Mouse (Mus musculus): ENCODE results near the gene Tubgcp6. TPM values are rescaled to one million over a fixed set of nuclear protein-coding genes. Genes with fewer than 3 reads are reported as not detected.

The Tubgcp6 gene
- total and polyA plus RNA-seq, 3 experiments: 7.3 to 16.2 (median 8.7) TPM

- H3K4me1 ChIP-seq (ENCODE audit: control insufficient read depth, insufficient read depth, low read length): peaks cover 11% of the 10 kb centered on the region
- intact Hi-C loops (cut with DNase I): loop anchor here (10.0 kb wide), 1 partner anchor 228 kb away; the partner anchor contains the start of genes Odf3b, Sco2 and Tymp
- no peak overlapping the region for H3K9ac ChIP-seq (ENCODE audit: low read depth, low read length)
- H3K79me2 ChIP-seq (replicated peaks; ENCODE audit: control insufficient read depth, insufficient read depth, low read length): no peaks in the 10 kb centered on the region
- no peaks in the 10 kb centered on the region for H3K36me3 ChIP-seq (ENCODE audit: control insufficient read depth, insufficient read depth, low read length)
- no peak overlapping the region for H3K27ac ChIP-seq
- peak; percentile 47 to 62 for DNase-seq
- TF ChIP-seq CTCF (IDR thresholded peaks at IDR 0.05) (no peak), POLR2A (IDR thresholded peaks at IDR 0.05; ENCODE audit: insufficient read depth, low read depth, low read length) (no peak), EP300 (IDR thresholded peaks at IDR 0.05; ENCODE audit: insufficient read depth, low read depth, low read length) (no peak)
- H3K4me3 ChIP-seq: no peak overlapping the region; the same call in 1 of the 2 replicates
- H3K27me3 ChIP-seq (ENCODE audit: control insufficient read depth, insufficient read depth, low read length): no peaks in the 10 kb centered on the region
- 11% methylated on average over 16 of the region's 16 CpGs for WGBS
These were observed 24.1 kb upstream of the Tubgcp6 start for GRCm38 (mm10) chr15:89147024-89147423.

GRCm38 (mm10) chr15:89146537-89146936 is 23.6 kb upstream of the Tubgcp6 start:
- TF ChIP-seq CTCF (IDR thresholded peaks at IDR 0.05): no peak
- no peak for TF ChIP-seq POLR2A (IDR thresholded peaks at IDR 0.05; ENCODE audit: insufficient read depth, low read depth, low read length)
- no peak for TF ChIP-seq EP300 (IDR thresholded peaks at IDR 0.05; ENCODE audit: insufficient read depth, low read depth, low read length)
- no peak overlapping the region for H3K4me3 ChIP-seq

GRCm38 (mm10) chr15:89145813-89146350 is 23.0 kb upstream of the Tubgcp6 start:
- no peak overlapping the region for H3K27ac ChIP-seq
- TF ChIP-seq CTCF (IDR thresholded peaks at IDR 0.05) (no peak), EP300 (IDR thresholded peaks at IDR 0.05; ENCODE audit: insufficient read depth, low read depth, low read length) (no peak), POLR2A (IDR thresholded peaks at IDR 0.05; ENCODE audit: insufficient read depth, low read depth, low read length) (no peak)
- intact Hi-C loops (cut with DNase I): loop anchor here (10.0 kb wide), 1 partner anchor 229 kb away; the partner anchor contains the start of genes Odf3b, Sco2 and Tymp
- H3K36me3 ChIP-seq (ENCODE audit: control insufficient read depth, insufficient read depth, low read length): no peaks in the 10 kb centered on the region
- H3K79me2 ChIP-seq (replicated peaks; ENCODE audit: control insufficient read depth, insufficient read depth, low read length): no peaks in the 10 kb centered on the region
- H3K27me3 ChIP-seq (ENCODE audit: control insufficient read depth, insufficient read depth, low read length): no peaks in the 10 kb centered on the region
- WGBS: 88% methylated on average over 24 of the region's 24 CpGs
- H3K9ac ChIP-seq (ENCODE audit: low read depth, low read length): no peak overlapping the region
- peaks cover 16% of the 10 kb centered on the region for H3K4me1 ChIP-seq (ENCODE audit: control insufficient read depth, insufficient read depth, low read length)
- H3K4me3 ChIP-seq: no peak overlapping the region
- DNase-seq: no peak

More at GRCm38 (mm10) chr15:89146537-89146936, 23.6 kb upstream of the Tubgcp6 start:
- H3K27me3 ChIP-seq (ENCODE audit: control insufficient read depth, insufficient read depth, low read length): no peaks in the 10 kb centered on the region
- DNase-seq: peak; percentile 49 to 59
- H3K9ac ChIP-seq (ENCODE audit: low read depth, low read length): no peak overlapping the region
- 14% methylated on average over 27 of the region's 27 CpGs for WGBS
- no peaks in the 10 kb centered on the region for H3K36me3 ChIP-seq (ENCODE audit: control insufficient read depth, insufficient read depth, low read length)
- no peaks in the 10 kb centered on the region for H3K79me2 ChIP-seq (replicated peaks; ENCODE audit: control insufficient read depth, insufficient read depth, low read length)
- H3K27ac ChIP-seq: no peak overlapping the region
- peaks cover 12% of the 10 kb centered on the region for H3K4me1 ChIP-seq (ENCODE audit: control insufficient read depth, insufficient read depth, low read length)
- intact Hi-C loops (cut with DNase I): loop anchor here (10.0 kb wide), 1 partner anchor 228 kb away; the partner anchor contains the start of genes Odf3b, Sco2 and Tymp

GRCm38 (mm10) chr15:89144965-89145364 is 22.1 kb upstream of the Tubgcp6 start:
- Histone ChIP-seq H3K27me3 (ENCODE audit: control insufficient read depth, insufficient read depth, low read length) (no peaks in the 10 kb centered on the region), H3K79me2 (replicated peaks; ENCODE audit: control insufficient read depth, insufficient read depth, low read length) (no peaks in the 10 kb centered on the region), H3K27ac (no peak overlapping the region), H3K9ac (ENCODE audit: low read depth, low read length) (no peak overlapping the region), H3K4me1 (ENCODE audit: control insufficient read depth, insufficient read depth, low read length) (peaks cover 18% of the 10 kb centered on the region), H3K4me3 (no peak overlapping the region), H3K36me3 (ENCODE audit: control insufficient read depth, insufficient read depth, low read length) (no peaks in the 10 kb centered on the region)
- WGBS: 68% methylated on average over 11 of the region's 11 CpGs
- intact Hi-C loops (cut with DNase I): loop anchor here (10.0 kb wide), 1 partner anchor 230 kb away; the partner anchor contains the start of genes Odf3b, Sco2 and Tymp
- DNase-seq: no peak
- TF ChIP-seq EP300 (IDR thresholded peaks at IDR 0.05; ENCODE audit: insufficient read depth, low read depth, low read length) (no peak), CTCF (IDR thresholded peaks at IDR 0.05) (no peak), POLR2A (IDR thresholded peaks at IDR 0.05; ENCODE audit: insufficient read depth, low read depth, low read length) (no peak)

GRCm38 (mm10) chr15:89143134-89143533 is 20.2 kb upstream of the Tubgcp6 start:
- 69% methylated on average over 2 of the region's 2 CpGs for WGBS
- H3K4me3 ChIP-seq: no peak overlapping the region
- TF ChIP-seq POLR2A (IDR thresholded peaks at IDR 0.05; ENCODE audit: insufficient read depth, low read depth, low read length) (no peak), EP300 (IDR thresholded peaks at IDR 0.05; ENCODE audit: insufficient read depth, low read depth, low read length) (no peak), CTCF (IDR thresholded peaks at IDR 0.05) (no peak)
- no peak overlapping the region for H3K9ac ChIP-seq (ENCODE audit: low read depth, low read length)
- DNase-seq: no peak
- H3K79me2 ChIP-seq (replicated peaks; ENCODE audit: control insufficient read depth, insufficient read depth, low read length): no peaks in the 10 kb centered on the region
- intact Hi-C loops (cut with DNase I): loop anchor here (10.0 kb wide), 1 partner anchor 232 kb away; the partner anchor contains the start of genes Odf3b, Sco2 and Tymp
- H3K36me3 ChIP-seq (ENCODE audit: control insufficient read depth, insufficient read depth, low read length): no peaks in the 10 kb centered on the region
- H3K27ac ChIP-seq: no peak overlapping the region
- H3K4me1 ChIP-seq (ENCODE audit: control insufficient read depth, insufficient read depth, low read length): peaks cover 21% of the 10 kb centered on the region
- H3K27me3 ChIP-seq (ENCODE audit: control insufficient read depth, insufficient read depth, low read length): no peaks in the 10 kb centered on the region

GRCm38 (mm10) chr15:89141905-89142304 is 19.0 kb upstream of the Tubgcp6 start:
- Histone ChIP-seq H3K9ac (ENCODE audit: low read depth, low read length) (no peak overlapping the region), H3K36me3 (ENCODE audit: control insufficient read depth, insufficient read depth, low read length) (no peaks in the 10 kb centered on the region), H3K27ac (peak overlapping the region; percentile 50; the same call in 1 of the 2 replicates), H3K79me2 (replicated peaks; ENCODE audit: control insufficient read depth, insufficient read depth, low read length) (no peaks in the 10 kb centered on the region), H3K4me3 (no peak overlapping the region), H3K27me3 (ENCODE audit: control insufficient read depth, insufficient read depth, low read length) (no peaks in the 10 kb centered on the region), H3K4me1 (ENCODE audit: control insufficient read depth, insufficient read depth, low read length) (peaks cover 19% of the 10 kb centered on the region)
- intact Hi-C loops (cut with DNase I): loop anchor here (2.0 to 10.0 kb wide), 2 partner anchors 19 to 233 kb away; partner anchors contain the start of genes Odf3b, Sco2, Tubgcp6 and Tymp
- TF ChIP-seq POLR2A (IDR thresholded peaks at IDR 0.05; ENCODE audit: insufficient read depth, low read depth, low read length): peak; percentile 37; the same call in 1 of the 2 replicates
- no peak for TF ChIP-seq CTCF (IDR thresholded peaks at IDR 0.05)
- no peak for TF ChIP-seq EP300 (IDR thresholded peaks at IDR 0.05; ENCODE audit: insufficient read depth, low read depth, low read length)
- WGBS: 13% methylated on average over 4 of the region's 4 CpGs
- DNase-seq: no peak
